Mouse (Mus musculus): Measurements from ENCODE around the gene Nop2. TPM values are rescaled to one million over a fixed set of nuclear protein-coding genes. Genes with fewer than 3 reads are reported as not detected.
A peak's percentile ranks its signal among the peaks of the same experiment; 100 is the strongest.

The Nop2 gene
- polyA plus RNA-seq, 1 experiment from 2014 or later, result 52.5 TPM

DNA sequence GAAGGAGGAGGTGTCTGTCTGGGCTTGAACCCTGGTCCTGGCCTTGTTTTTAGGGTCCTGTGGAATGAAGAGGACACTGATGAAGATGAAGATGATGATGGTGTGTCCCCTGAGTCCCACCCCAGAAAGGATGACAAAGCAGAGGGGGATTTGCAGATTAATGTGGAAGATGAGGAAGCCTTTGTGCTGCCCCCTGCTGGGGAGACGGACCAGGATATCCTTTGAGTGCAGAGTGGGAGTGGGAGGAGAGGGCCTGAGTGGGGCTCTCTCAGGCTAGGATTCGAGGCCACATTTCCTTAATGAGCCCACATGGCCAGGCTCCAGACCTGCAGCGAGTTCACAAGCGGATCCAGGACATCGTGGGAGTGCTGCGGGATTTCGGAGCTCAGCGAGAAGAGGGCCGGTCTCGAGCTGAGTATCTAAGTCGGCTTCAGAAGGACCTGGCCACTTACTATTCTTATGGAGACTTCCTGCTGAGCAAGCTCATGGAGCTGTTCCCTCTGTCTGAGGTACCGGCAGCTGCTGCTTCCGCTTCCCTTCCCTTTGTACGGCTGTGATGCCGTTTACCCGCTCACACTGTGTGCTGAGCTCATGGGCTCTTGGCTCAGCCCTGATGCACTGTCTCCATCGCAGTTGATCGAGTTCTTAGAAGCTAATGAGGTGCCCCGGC is 5.4 kb downstream of the Nop2 start:
- Histone ChIP-seq H3K4me3 (ENCODE audit: low read length) (no peak overlapping the region), H3K36me3 (ENCODE audit: control insufficient read depth, insufficient read depth, low read length) (peaks cover 70% of the 10 kb centered on the region), H3K9me3 (ENCODE audit: control insufficient read depth, low read length) (no peaks in the 10 kb centered on the region), H3K4me2 (ENCODE audit: low read depth, low read length) (no peak overlapping the region), H3K27ac (ENCODE audit: low read length) (no peak overlapping the region), H3K9ac (ENCODE audit: low read length) (no peak overlapping the region), H3K27me3 (ENCODE audit: control insufficient read depth, insufficient read depth, low read depth, low read length) (no peaks in the 10 kb centered on the region), H3K4me1 (replicated peaks; ENCODE audit: control insufficient read depth, insufficient read depth, low read length) (peaks cover 5% of the 10 kb centered on the region; the same call in 1 of the 2 replicates)
- ATAC-seq (ENCODE audit: low read depth), result no peak
- 90% methylated on average over 19 of the region's 19 CpGs for WGBS

DNA sequence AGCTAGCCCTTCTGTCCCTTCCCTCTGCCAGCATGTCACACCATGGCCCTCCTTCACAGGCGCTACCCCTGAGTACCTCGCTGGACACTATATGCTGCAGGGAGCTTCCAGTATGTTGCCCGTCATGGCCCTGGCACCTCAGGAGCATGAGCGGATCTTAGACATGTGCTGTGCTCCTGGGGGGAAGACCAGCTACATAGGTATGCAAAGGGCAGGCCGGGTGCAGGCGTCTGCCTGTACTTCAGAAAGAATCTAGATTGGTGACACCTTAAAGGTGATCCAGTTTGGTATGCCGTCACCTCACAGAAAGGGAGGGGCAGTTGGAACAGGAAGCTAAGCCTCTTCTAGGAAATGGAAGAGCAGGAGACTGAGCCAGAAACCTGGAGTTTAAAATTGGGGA is 8.0 kb downstream of the Nop2 start:
- Histone ChIP-seq H3K27me3 (ENCODE audit: control insufficient read depth, insufficient read depth, low read depth, low read length) (no peaks in the 10 kb centered on the region), H3K27ac (ENCODE audit: low read length) (no peak overlapping the region), H3K36me3 (ENCODE audit: control insufficient read depth, insufficient read depth, low read length) (peaks cover 64% of the 10 kb centered on the region), H3K9me3 (ENCODE audit: control insufficient read depth, low read length) (no peaks in the 10 kb centered on the region), H3K9ac (ENCODE audit: low read length) (no peak overlapping the region), H3K4me3 (ENCODE audit: low read length) (no peak overlapping the region), H3K4me2 (ENCODE audit: low read depth, low read length) (no peak overlapping the region), H3K4me1 (replicated peaks; ENCODE audit: control insufficient read depth, insufficient read depth, low read length) (0 out of 2 replicates have a peak, but pooled peaks cover under 1% of the 10 kb centered on the region)
- ATAC-seq (ENCODE audit: low read depth), result no peak
- WGBS, result 87% methylated on average over 7 of the region's 7 CpGs

DNA sequence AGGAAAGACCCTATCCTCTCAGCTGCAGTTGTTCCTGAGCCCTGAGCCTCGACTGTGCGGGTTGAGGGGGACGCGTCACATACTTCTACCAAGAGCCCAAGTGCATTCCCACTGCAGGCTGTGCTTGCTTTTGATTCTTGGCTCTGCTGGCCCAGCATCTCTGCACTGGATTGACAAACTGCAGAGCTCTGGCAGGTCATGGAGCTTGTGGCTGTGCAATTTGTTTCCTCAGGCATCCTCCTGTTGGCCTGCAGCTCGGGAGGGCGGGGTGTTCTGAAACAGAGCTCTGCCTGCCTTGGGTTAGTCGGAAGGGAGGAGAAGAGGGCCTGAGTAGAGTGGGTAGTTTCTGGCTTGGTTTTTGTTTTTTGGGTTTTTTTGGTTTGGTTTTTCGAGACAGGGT is 10.7 kb downstream of the Nop2 start:
- Histone ChIP-seq H3K27ac (ENCODE audit: low read length) (no peak overlapping the region), H3K4me1 (replicated peaks; ENCODE audit: control insufficient read depth, insufficient read depth, low read length) (peaks cover 17% of the 10 kb centered on the region), H3K36me3 (ENCODE audit: control insufficient read depth, insufficient read depth, low read length) (peaks cover 44% of the 10 kb centered on the region), H3K4me3 (ENCODE audit: low read length) (no peak overlapping the region), H3K27me3 (ENCODE audit: control insufficient read depth, insufficient read depth, low read depth, low read length) (no peaks in the 10 kb centered on the region), H3K4me2 (ENCODE audit: low read depth, low read length) (no peak overlapping the region), H3K9ac (ENCODE audit: low read length) (no peak overlapping the region), H3K9me3 (ENCODE audit: control insufficient read depth, low read length) (no peaks in the 10 kb centered on the region)
- 88% methylated on average over 8 of the region's 8 CpGs for WGBS
- no peak for ATAC-seq (ENCODE audit: low read depth)

DNA sequence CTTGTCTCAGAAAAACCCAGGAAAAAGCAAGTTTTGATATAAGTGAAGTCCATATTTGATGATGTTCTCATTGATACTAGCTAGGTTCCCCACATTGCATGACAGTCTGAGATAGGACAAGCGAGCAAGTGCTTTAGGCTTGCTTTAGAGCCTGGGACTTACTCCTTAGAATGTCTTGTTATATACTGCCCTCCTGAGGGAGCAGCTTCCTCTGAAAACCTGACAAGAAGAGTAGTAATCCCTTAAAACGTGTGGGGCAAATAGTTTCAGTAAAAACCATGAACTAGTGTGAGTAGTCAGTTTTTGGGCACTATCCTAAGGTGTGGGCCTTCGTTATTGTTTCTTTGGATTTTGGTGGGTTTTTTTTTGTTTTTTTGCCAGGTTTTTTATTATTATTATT is 11.4 kb downstream of the Nop2 start:
- peaks cover 40% of the 10 kb centered on the region for H3K36me3 ChIP-seq (ENCODE audit: control insufficient read depth, insufficient read depth, low read length)
- no peak overlapping the region for H3K4me3 ChIP-seq (ENCODE audit: low read length)
- no peaks in the 10 kb centered on the region for H3K27me3 ChIP-seq (ENCODE audit: control insufficient read depth, insufficient read depth, low read depth, low read length)
- peaks cover 21% of the 10 kb centered on the region for H3K4me1 ChIP-seq (replicated peaks; ENCODE audit: control insufficient read depth, insufficient read depth, low read length)
- no peaks in the 10 kb centered on the region for H3K9me3 ChIP-seq (ENCODE audit: control insufficient read depth, low read length)
- 70% methylated on average over 3 of the region's 3 CpGs for WGBS
- H3K9ac ChIP-seq (ENCODE audit: low read length), result no peak overlapping the region
- no peak overlapping the region for H3K4me2 ChIP-seq (ENCODE audit: low read depth, low read length)
- no peak for ATAC-seq (ENCODE audit: low read depth)
- H3K27ac ChIP-seq (ENCODE audit: low read length), result no peak overlapping the region

DNA sequence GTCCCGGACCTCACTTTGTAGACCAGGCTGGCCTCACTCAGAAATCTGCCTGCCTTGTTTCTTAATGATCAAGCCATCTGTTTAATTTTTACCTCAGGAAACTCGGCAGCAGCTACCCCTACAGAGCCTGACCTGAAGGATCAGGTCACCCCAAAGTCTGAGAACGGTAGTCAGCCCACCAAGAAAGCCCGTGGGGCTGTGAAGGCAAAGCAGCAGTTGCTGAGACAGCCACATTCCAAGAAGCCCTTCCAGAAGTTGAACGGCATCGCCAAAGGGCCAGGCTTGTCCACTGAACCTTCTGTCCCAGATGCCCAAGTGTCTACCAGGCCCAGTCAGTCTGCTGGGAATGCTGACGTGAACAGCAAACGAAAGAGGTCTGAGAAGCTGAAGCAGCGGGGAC is 12.2 kb downstream of the Nop2 start:
- peaks cover 35% of the 10 kb centered on the region for H3K36me3 ChIP-seq (ENCODE audit: control insufficient read depth, insufficient read depth, low read length)
- 77% methylated on average over 9 of the region's 9 CpGs for WGBS
- no peak overlapping the region for H3K27ac ChIP-seq (ENCODE audit: low read length)

DNA sequence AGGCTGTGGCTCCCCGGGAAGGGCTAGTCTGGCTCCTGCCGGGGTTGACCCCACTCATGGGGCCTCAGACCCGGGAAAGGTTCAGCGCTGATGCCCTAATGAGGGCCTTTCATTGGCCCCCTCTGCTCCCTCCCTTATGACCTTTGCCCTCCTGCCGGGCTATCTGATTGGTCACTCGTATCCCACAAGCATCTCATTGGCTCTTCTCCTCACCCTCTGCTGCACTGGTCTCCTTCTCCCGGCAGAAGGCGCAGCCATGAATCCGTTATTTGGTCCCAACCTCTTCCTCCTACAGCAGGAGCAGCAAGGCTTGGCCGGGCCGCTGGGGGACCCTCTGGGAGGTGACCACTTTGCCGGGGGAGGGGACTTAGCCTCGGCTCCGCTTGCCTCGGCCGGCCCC is 13.3 kb downstream of the Nop2 start, which contains the start of gene Iffo1:
Iffo1 (plus strand) TSS at position 241 of the 400 bp plus-strand sequence.
- peaks cover 31% of the 10 kb centered on the region for H3K4me1 ChIP-seq (replicated peaks; ENCODE audit: control insufficient read depth, insufficient read depth, low read length)
- peak; percentile 93 for ATAC-seq (ENCODE audit: low read depth)
- peak within 1 kb of the TSS; percentile 78 for H3K27ac ChIP-seq (ENCODE audit: low read length)
- H3K9ac ChIP-seq (ENCODE audit: low read length), result peak within 1 kb of the TSS; percentile 79
- H3K4me3 ChIP-seq (ENCODE audit: low read length), result peak within 1 kb of the TSS; percentile 69
- H3K36me3 ChIP-seq (ENCODE audit: control insufficient read depth, insufficient read depth, low read length), result peaks cover 24% of the 10 kb centered on the region
- WGBS, result 2% methylated on average over 16 of the region's 16 CpGs
- H3K4me2 ChIP-seq (ENCODE audit: low read depth, low read length), result peak within 1 kb of the TSS; percentile 84
- no peaks in the 10 kb centered on the region for H3K9me3 ChIP-seq (ENCODE audit: control insufficient read depth, low read length)
- H3K27me3 ChIP-seq (ENCODE audit: control insufficient read depth, insufficient read depth, low read depth, low read length), result no peaks in the 10 kb centered on the region

More for the DNA sequence above, 12.2 kb downstream of the Nop2 start:
- no peak overlapping the region for H3K4me3 ChIP-seq (ENCODE audit: low read length)
- H3K9me3 ChIP-seq (ENCODE audit: control insufficient read depth, low read length), result no peaks in the 10 kb centered on the region
- no peak overlapping the region for H3K9ac ChIP-seq (ENCODE audit: low read length)
- H3K4me1 ChIP-seq (replicated peaks; ENCODE audit: control insufficient read depth, insufficient read depth, low read length), result peaks cover 24% of the 10 kb centered on the region
- H3K27me3 ChIP-seq (ENCODE audit: control insufficient read depth, insufficient read depth, low read depth, low read length), result no peaks in the 10 kb centered on the region
- no peak overlapping the region for H3K4me2 ChIP-seq (ENCODE audit: low read depth, low read length)
- ATAC-seq (ENCODE audit: low read depth), result no peak

DNA sequence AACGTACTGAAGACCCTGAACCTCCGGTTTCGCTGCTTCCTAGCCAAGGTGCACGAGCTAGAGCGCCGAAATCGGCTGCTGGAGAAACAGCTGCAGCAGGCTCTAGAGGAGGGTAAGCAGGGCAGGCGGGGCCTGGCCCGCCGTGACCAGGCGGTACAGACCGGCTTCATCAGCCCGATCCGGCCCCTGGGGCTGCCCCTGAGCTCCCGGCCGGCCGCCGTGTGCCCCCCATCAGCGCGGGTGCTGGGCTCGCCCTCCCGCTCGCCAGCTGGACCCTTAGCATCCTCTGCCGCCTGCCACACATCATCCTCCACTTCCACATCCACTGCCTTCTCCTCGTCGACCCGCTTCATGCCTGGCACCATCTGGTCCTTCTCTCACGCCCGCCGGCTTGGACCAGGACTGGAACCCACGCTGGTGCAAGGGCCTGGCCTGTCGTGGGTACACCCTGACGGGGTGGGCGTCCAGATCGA is 13.8 kb downstream of the Nop2 start:
- peaks cover 22% of the 10 kb centered on the region for H3K36me3 ChIP-seq (ENCODE audit: control insufficient read depth, insufficient read depth, low read length)
- H3K4me3 ChIP-seq (ENCODE audit: low read length), result peak overlapping the region; percentile 69
- H3K27ac ChIP-seq (ENCODE audit: low read length), result peak overlapping the region; percentile 78
- WGBS, result 7% methylated on average over 28 of the region's 35 CpGs
- peak; percentile 69 for ATAC-seq (ENCODE audit: low read depth)
- peaks cover 31% of the 10 kb centered on the region for H3K4me1 ChIP-seq (replicated peaks; ENCODE audit: control insufficient read depth, insufficient read depth, low read length)
- H3K4me2 ChIP-seq (ENCODE audit: low read depth, low read length), result peak overlapping the region; percentile 84
- H3K9ac ChIP-seq (ENCODE audit: low read length), result peak overlapping the region; percentile 79
- no peaks in the 10 kb centered on the region for H3K9me3 ChIP-seq (ENCODE audit: control insufficient read depth, low read length)
- no peaks in the 10 kb centered on the region for H3K27me3 ChIP-seq (ENCODE audit: control insufficient read depth, insufficient read depth, low read depth, low read length)

DNA sequence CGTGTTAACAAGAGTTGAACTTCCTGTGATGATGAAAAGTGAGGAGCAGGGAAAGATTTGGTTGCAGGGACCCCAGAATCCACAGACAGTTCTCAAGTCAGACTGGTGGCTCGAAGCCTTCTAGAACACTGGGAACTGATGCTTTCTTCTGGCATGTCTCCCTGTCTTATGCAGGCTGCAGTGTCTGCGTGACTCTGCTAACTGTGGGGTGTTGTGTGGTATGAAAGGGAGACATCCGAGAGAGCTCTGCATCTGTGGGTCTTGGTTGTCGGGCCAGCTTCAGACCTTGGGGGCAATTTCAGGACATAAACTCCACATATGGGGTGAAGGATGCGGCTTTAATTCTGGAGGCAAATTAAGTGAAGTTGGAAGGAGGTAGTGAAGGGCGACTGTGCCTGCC is 14.4 kb downstream of the Nop2 start:
- peaks cover 31% of the 10 kb centered on the region for H3K4me1 ChIP-seq (replicated peaks; ENCODE audit: control insufficient read depth, insufficient read depth, low read length)
- peaks cover 15% of the 10 kb centered on the region for H3K36me3 ChIP-seq (ENCODE audit: control insufficient read depth, insufficient read depth, low read length)
- H3K9ac ChIP-seq (ENCODE audit: low read length), result peak overlapping the region; percentile 79; the same call in 1 of the 2 replicates
- no peaks in the 10 kb centered on the region for H3K27me3 ChIP-seq (ENCODE audit: control insufficient read depth, insufficient read depth, low read depth, low read length)
- H3K4me2 ChIP-seq (ENCODE audit: low read depth, low read length), result peak overlapping the region; percentile 84
- peak overlapping the region; percentile 69 for H3K4me3 ChIP-seq (ENCODE audit: low read length)
- no peak overlapping the region for H3K27ac ChIP-seq (ENCODE audit: low read length)
- no peak for ATAC-seq (ENCODE audit: low read depth)
- WGBS, result 49% methylated on average over 7 of the region's 7 CpGs
- no peaks in the 10 kb centered on the region for H3K9me3 ChIP-seq (ENCODE audit: control insufficient read depth, low read length)

DNA sequence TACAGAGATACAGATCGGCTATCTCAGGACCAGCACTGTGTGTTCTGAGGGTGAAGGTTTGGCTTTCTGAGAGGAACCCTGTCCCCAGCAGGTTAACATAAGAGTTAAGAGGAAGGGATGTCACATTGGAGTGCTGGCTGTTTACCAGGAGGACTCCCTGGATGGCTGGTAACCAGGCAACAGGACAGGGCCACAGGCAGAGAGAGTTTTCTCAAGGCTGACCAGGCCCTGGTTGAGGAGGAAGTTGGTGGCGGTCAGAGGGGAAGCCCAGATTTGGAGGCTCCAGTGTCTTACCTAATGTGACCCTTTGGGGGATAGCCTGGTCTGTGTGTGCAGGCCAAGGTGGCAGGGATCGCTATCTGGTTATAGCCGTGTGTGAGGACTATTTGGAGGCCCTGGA is 15.1 kb downstream of the Nop2 start:
- Histone ChIP-seq H3K9me3 (ENCODE audit: control insufficient read depth, low read length) (no peaks in the 10 kb centered on the region), H3K36me3 (ENCODE audit: control insufficient read depth, insufficient read depth, low read length) (peaks cover 9% of the 10 kb centered on the region), H3K4me2 (ENCODE audit: low read depth, low read length) (no peak overlapping the region), H3K4me3 (ENCODE audit: low read length) (no peak overlapping the region), H3K27me3 (ENCODE audit: control insufficient read depth, insufficient read depth, low read depth, low read length) (no peaks in the 10 kb centered on the region), H3K27ac (ENCODE audit: low read length) (no peak overlapping the region), H3K9ac (ENCODE audit: low read length) (no peak overlapping the region; the same call in 1 of the 2 replicates), H3K4me1 (replicated peaks; ENCODE audit: control insufficient read depth, insufficient read depth, low read length) (peaks cover 31% of the 10 kb centered on the region)
- no peak for ATAC-seq (ENCODE audit: low read depth)
- 81% methylated on average over 4 of the region's 4 CpGs for WGBS
